8 mouse cellular contexts compared by ENCODE assay signal in the genomic region with DNA sequence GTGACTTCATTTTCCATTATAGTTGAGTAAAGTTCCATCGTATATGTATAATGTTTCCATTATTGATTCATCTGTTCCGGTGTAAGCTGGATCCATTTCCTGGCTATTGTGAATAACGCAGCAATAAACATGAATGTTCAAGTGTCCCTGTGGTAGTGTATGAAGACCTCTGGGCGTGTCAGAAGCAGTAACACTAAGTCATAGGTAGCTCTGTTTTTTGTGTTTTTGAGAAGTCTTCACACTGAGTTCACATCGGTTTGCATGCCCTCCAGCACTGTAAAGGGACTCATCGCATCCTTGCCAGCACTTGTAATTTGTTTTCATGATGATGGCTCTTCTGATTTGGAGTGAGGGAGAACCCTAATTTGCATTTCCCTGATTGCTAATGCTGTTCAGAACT. TPM values are rescaled to one million over a fixed set of nuclear protein-coding genes. Genes with fewer than 3 reads are reported as not detected.
DNase-seq lines count a peak whose midpoint lies in the region; ATAC-seq and TF ChIP-seq lines count a peak whose summit lies in the region.

A gene (minus strand): TSS at position 144 of the 400 bp plus-strand sequence.

- TF ChIP-seq EP300 in ES-Bruce4 (IDR thresholded peaks at IDR 0.05; ENCODE audit: insufficient read depth, low read depth, low read length): no peak

- no peaks in the 10 kb centered on the region for H3K9me3 ChIP-seq in heart, embryonic 12.5 days (replicated peaks)
- H3K9me3 ChIP-seq in ES-Bruce4 (replicated peaks; ENCODE audit: control insufficient read depth, insufficient read depth, low read length, poor library complexity, severe bottlenecking): no peaks in the 10 kb centered on the region
- H3K9me3 ChIP-seq in hindbrain, embryonic 10.5 days: no peaks in the 10 kb centered on the region
- H3K9me3 ChIP-seq in liver, embryonic 13.5 days (replicated peaks): no peaks in the 10 kb centered on the region

- no peaks in the 10 kb centered on the region for H3K36me3 ChIP-seq in heart, embryonic 12.5 days
- H3K36me3 ChIP-seq in ES-Bruce4 (ENCODE audit: control insufficient read depth, insufficient read depth, low read length, poor library complexity, severe bottlenecking): no peaks in the 10 kb centered on the region
- H3K36me3 ChIP-seq in hindbrain, embryonic 10.5 days: no peaks in the 10 kb centered on the region
- no peaks in the 10 kb centered on the region for H3K36me3 ChIP-seq in liver, embryonic 13.5 days

- peak within 1 kb of the TSS; percentile 66 for H3K4me3 ChIP-seq in heart, embryonic 12.5 days
- peak within 1 kb of the TSS; percentile 87 for H3K4me3 ChIP-seq in ES-Bruce4 (ENCODE audit: low read depth, low read length)
- H3K4me3 ChIP-seq in hindbrain, embryonic 10.5 days: peak within 1 kb of the TSS; percentile 75
- H3K4me3 ChIP-seq in liver, embryonic 13.5 days (replicated peaks): peak within 1 kb of the TSS; percentile 69

- H3K4me2 ChIP-seq in heart, embryonic 12.5 days: peak within 1 kb of the TSS; percentile 67
- peak within 1 kb of the TSS; percentile 92 for H3K4me2 ChIP-seq in liver, embryonic 13.5 days

- DNase-seq in heart, postnatal 10 days: no peak
- DNase-seq in hindbrain, embryonic 10.5 days (ENCODE audit: low spot score): no peak
- DNase-seq in liver, embryonic 13.5 days: no peak
- no peak for DNase-seq in spleen, adult 18-20 months
- no peak for DNase-seq in embryo, embryonic 11 days
- no peak for DNase-seq in frontal cortex, postnatal 14 days (ENCODE audit: low spot score in 2 of 2)

- intact Hi-C loops in heart, postnatal 10 days (cut with DNase I): no loop called here

- peak within 1 kb of the TSS; percentile 82 for H3K27ac ChIP-seq in heart, embryonic 12.5 days (ENCODE audit: poor library complexity, severe bottlenecking)
- 0 out of 2 replicates have a peak within 1 kb of the TSS, but pooled peaks have one; percentile 14 for H3K27ac ChIP-seq in ES-Bruce4 (ENCODE audit: insufficient read depth, low read length)
- H3K27ac ChIP-seq in hindbrain, embryonic 10.5 days: peak within 1 kb of the TSS; percentile 92
- H3K27ac ChIP-seq in liver, embryonic 13.5 days: peak within 1 kb of the TSS; percentile 87

- TF ChIP-seq CTCF in ES-Bruce4 (IDR thresholded peaks at IDR 0.05; ENCODE audit: low read depth, low read length): no peak

- TF ChIP-seq POLR2A in ES-Bruce4 (IDR thresholded peaks at IDR 0.05; ENCODE audit: insufficient read depth, low read length): no peak

- H3K4me1 ChIP-seq in heart, embryonic 12.5 days (replicated peaks): peaks cover 5% of the 10 kb centered on the region
- no peaks in the 10 kb centered on the region for H3K4me1 ChIP-seq in ES-Bruce4 (ENCODE audit: control insufficient read depth, insufficient read depth, low read length)
- H3K4me1 ChIP-seq in hindbrain, embryonic 10.5 days (replicated peaks): peaks cover 17% of the 10 kb centered on the region; the same call in 1 of the 2 replicates
- H3K4me1 ChIP-seq in liver, embryonic 13.5 days (replicated peaks): peaks cover 38% of the 10 kb centered on the region

- ATAC-seq in heart, embryonic 12.5 days (ENCODE audit: insufficient number of reproducible peaks, low FRiP score): no peak
- ATAC-seq in liver, embryonic 13.5 days (ENCODE audit: low read depth): no peak

- H3K9ac ChIP-seq in heart, embryonic 12.5 days: peak within 1 kb of the TSS; percentile 71
- H3K9ac ChIP-seq in ES-Bruce4 (ENCODE audit: low read depth, poor library complexity, severe bottlenecking): peak within 1 kb of the TSS; percentile 68
- H3K9ac ChIP-seq in liver, embryonic 13.5 days: peak within 1 kb of the TSS; percentile 81

- peaks cover 8% of the 10 kb centered on the region; the same call in 1 of the 2 replicates for H3K27me3 ChIP-seq in heart, embryonic 12.5 days (replicated peaks)
- H3K27me3 ChIP-seq in ES-Bruce4 (ENCODE audit: control insufficient read depth, insufficient read depth, low read length, poor library complexity, severe bottlenecking): no peaks in the 10 kb centered on the region
- peaks cover 6% of the 10 kb centered on the region; the same call in 1 of the 2 replicates for H3K27me3 ChIP-seq in hindbrain, embryonic 10.5 days (ENCODE audit: insufficient read depth, poor library complexity, severe bottlenecking)
- H3K27me3 ChIP-seq in liver, embryonic 13.5 days: no peaks in the 10 kb centered on the region

- 86% methylated on average over 6 of the region's 6 CpGs for WGBS in heart, embryonic 12.5 days
- 88% methylated on average over 6 of the region's 6 CpGs for WGBS in hindbrain, embryonic 10.5 days
- 78% methylated on average over 6 of the region's 6 CpGs for WGBS in liver, embryonic 13.5 days (ENCODE audit: insufficient replicate concordance)

RNA-seq across cellular contexts. Expression of the gene that starts here (rescaled TPM):
- polyA plus RNA-seq in heart, embryonic 12.5 days (2016; fragmentation: Nextera tagmentation; extraction: Ambion mirVana): 5.5 TPM in 2 replicates
- 1 to 10 TPM; 3.6 to 3.7 TPM for total RNA-seq in heart, postnatal 10 days (2021)
- 5.5 and 6.3 TPM in 2 replicates for polyA plus RNA-seq in ES-Bruce4 (2011; ENCODE audit: insufficient read depth, insufficient read length, low read depth, missing spikeins)
- polyA plus RNA-seq in hindbrain, embryonic 10.5 days (2016; fragmentation: Nextera tagmentation; extraction: Ambion mirVana): 12.4 and 14.5 TPM in 2 replicates
- polyA plus RNA-seq in liver, embryonic 13.5 days (2015; fragmentation: Nextera tagmentation; extraction: Ambion mirVana): 1.6 and 1.9 TPM in 2 replicates

Comparison
In these comparisons a context has a peak if more than half of its experiments do, and no peak if none do; other contexts are left out.
1. H3K27ac ChIP-seq: peak in every context shown above with its lines; median percentile 92 in hindbrain, embryonic 10.5 days; 87 in liver, embryonic 13.5 days; 82 in heart, embryonic 12.5 days; 14 in ES-Bruce4.